Mouse (Mus musculus): ENCODE measurements around the gene Fndc11. TPM values are rescaled to one million over a fixed set of nuclear protein-coding genes. Genes with fewer than 3 reads are reported as not detected.
"Not testable (repeated sequence)": the region's sequence is repeated elsewhere in the genome, so short reads cannot be mapped to it uniquely, and the experiment has no call there.

The Fndc11 gene
- polyA plus RNA-seq, 1 experiment from 2014 or later: 0.59 TPM

DNA sequence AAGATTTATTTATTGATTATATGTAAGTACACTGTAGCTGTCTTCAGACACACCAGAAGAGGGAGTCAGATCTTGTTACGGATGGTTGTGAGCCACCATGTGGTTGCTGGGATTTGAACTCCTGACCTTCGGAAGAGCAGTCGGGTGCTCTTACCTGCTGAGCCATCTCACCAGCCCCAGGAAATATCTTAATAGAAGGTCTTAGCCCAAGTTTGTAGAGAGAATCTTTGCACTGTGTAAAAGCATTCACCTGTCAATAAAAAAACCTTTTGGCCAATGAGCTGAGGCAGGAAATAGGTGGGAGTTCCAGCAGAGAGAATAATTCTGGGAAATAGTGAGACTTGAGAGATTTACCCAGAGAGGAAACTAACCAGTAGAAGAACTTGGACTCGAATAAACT is 28.4 kb upstream of the Fndc11 start:
- H3K9ac ChIP-seq (replicated peaks; ENCODE audit: low read length); ATAC-seq (ENCODE audit: low FRiP score, low TSS enrichment); H3K4me2 ChIP-seq (replicated peaks; ENCODE audit: low read depth, low read length); H3K4me1 ChIP-seq (ENCODE audit: insufficient read depth, low read length); H3K4me3 ChIP-seq (ENCODE audit: low read length); H3K9me3 ChIP-seq (ENCODE audit: low read length); H3K27me3 ChIP-seq (ENCODE audit: insufficient read depth, low read length); H3K27ac ChIP-seq (ENCODE audit: low read length); H3K36me3 ChIP-seq (ENCODE audit: insufficient read depth, low read length): not testable (repeated sequence)
- 74% methylated on average over 3 of the region's 4 CpGs for WGBS

DNA sequence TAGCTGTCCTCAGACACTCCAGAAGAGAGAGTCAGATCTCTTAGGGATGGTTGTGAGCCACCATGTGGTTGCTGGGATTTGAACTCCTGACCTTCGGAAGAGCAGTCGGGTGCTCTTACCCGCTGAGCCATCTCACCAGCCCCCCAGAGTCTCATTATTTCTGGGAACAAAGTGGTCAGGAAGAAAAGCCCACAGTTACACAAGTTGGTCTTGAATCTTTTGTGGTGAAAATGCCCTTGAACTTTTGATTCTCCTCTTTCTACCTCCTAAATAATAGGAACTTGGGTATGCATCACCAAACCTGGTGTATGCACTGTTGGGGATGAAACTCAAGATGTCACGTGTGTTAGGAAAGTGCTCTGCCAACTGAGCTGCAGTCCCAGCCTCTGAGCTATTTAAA is 27.9 kb upstream of the Fndc11 start:
- Histone ChIP-seq H3K9ac (replicated peaks; ENCODE audit: low read length) (no peak overlapping the region), H3K9me3 (ENCODE audit: low read length) (no peaks in the 10 kb centered on the region), H3K4me2 (replicated peaks; ENCODE audit: low read depth, low read length) (no peak overlapping the region), H3K36me3 (ENCODE audit: insufficient read depth, low read length) (peaks cover 6% of the 10 kb centered on the region; the same call in 1 of the 2 replicates), H3K4me1 (ENCODE audit: insufficient read depth, low read length) (peaks cover 7% of the 10 kb centered on the region), H3K27ac (ENCODE audit: low read length) (no peak overlapping the region), H3K4me3 (ENCODE audit: low read length) (no peak overlapping the region), H3K27me3 (ENCODE audit: insufficient read depth, low read length) (no peaks in the 10 kb centered on the region)
- no peak for ATAC-seq (ENCODE audit: low FRiP score, low TSS enrichment)
- 70% methylated on average over 4 of the region's 4 CpGs for WGBS

DNA sequence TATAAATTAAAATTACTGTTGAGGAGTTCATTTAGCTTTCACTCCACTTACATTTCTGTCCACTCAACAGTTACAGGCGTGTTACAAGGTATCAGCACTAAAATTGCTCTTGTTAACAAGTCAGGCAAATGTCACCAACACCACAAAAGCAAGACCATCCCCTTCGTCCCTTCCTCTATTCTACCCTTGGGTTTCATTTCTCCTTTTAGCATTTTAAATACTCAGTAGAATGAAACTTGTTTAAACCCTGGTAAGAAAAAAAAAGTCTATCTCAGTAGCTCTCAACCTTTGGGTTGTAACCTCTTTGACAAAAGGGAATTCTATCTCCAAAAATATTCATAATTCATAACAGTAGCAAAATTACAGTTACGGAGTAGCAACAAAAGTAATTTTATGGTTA is 26.8 kb upstream of the Fndc11 start:
- H3K4me1 ChIP-seq (ENCODE audit: insufficient read depth, low read length): peaks cover 7% of the 10 kb centered on the region
- H3K9me3 ChIP-seq (ENCODE audit: low read length): no peaks in the 10 kb centered on the region
- no peak for ATAC-seq (ENCODE audit: low FRiP score, low TSS enrichment)
- H3K36me3 ChIP-seq (ENCODE audit: insufficient read depth, low read length): peaks cover 6% of the 10 kb centered on the region; the same call in 1 of the 2 replicates
- 81% methylated on average over 3 of the region's 3 CpGs for WGBS
- H3K4me2 ChIP-seq (replicated peaks; ENCODE audit: low read depth, low read length): no peak overlapping the region
- no peak overlapping the region for H3K4me3 ChIP-seq (ENCODE audit: low read length)
- H3K9ac ChIP-seq (replicated peaks; ENCODE audit: low read length): no peak overlapping the region
- no peaks in the 10 kb centered on the region for H3K27me3 ChIP-seq (ENCODE audit: insufficient read depth, low read length)
- no peak overlapping the region for H3K27ac ChIP-seq (ENCODE audit: low read length)

DNA sequence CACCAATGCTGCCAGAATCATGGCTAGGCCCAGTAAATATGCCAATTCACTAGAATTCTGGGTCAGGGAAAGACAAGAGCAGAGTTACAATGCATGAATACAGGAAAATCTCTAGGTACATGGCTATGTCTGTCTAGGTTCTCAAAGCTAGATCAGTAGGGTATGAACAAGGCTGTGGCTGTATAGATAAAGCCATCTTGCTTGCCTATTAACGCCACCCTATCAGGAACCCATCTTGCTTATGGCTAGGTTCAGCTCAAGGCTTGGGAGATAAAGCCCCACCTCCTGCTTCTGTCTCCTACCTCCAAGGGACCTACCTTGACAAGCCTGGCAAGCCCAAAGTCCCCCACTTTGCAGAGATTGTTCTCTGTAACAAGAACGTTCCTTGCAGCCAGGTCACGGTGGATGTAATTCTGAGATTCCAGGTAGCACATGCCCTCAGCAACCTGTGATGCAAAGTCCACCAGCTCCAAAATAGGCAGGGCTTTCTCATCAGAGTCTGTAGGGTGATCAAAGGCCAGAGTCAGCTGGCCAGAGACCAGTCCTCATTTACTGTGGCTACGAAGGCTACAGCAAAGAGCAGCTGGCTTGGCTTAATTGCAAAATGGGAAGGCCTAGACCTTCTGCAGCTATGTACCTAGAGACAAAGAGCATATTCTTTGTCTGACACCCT is 23.0 kb upstream of the Fndc11 start:
- WGBS: 95% methylated on average over 4 of the region's 4 CpGs
- Histone ChIP-seq H3K27me3 (ENCODE audit: insufficient read depth, low read length) (no peaks in the 10 kb centered on the region), H3K36me3 (ENCODE audit: insufficient read depth, low read length) (no peaks in the 10 kb centered on the region), H3K9ac (replicated peaks; ENCODE audit: low read length) (no peak overlapping the region), H3K4me2 (replicated peaks; ENCODE audit: low read depth, low read length) (no peak overlapping the region), H3K9me3 (ENCODE audit: low read length) (no peaks in the 10 kb centered on the region), H3K4me1 (ENCODE audit: insufficient read depth, low read length) (no peaks in the 10 kb centered on the region), H3K27ac (ENCODE audit: low read length) (no peak overlapping the region), H3K4me3 (ENCODE audit: low read length) (no peak overlapping the region)
- ATAC-seq (ENCODE audit: low FRiP score, low TSS enrichment): no peak

DNA sequence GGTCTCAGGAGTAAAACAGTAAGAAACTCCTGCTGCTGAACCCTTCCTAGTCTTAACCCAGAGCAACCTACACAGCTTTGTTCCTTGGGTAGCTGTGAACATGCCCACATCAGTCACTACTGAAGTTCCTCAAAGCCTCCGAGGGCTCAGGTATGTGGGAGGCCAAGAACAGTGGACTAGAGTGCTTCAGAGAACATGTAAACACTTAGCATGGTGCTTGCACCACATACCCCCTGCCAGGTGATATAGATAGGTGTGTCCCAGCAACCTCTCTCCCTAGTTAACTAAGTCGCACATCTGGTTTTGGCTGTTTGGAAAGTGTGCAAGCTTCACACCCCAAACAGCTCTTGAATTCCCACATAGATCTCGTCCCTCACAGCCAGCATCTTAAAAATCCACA is 18.2 kb upstream of the Fndc11 start:
- Histone ChIP-seq H3K27ac (ENCODE audit: low read length) (no peak overlapping the region), H3K4me2 (replicated peaks; ENCODE audit: low read depth, low read length) (no peak overlapping the region), H3K9ac (replicated peaks; ENCODE audit: low read length) (no peak overlapping the region), H3K36me3 (ENCODE audit: insufficient read depth, low read length) (no peaks in the 10 kb centered on the region), H3K9me3 (ENCODE audit: low read length) (no peaks in the 10 kb centered on the region), H3K27me3 (ENCODE audit: insufficient read depth, low read length) (no peaks in the 10 kb centered on the region), H3K4me3 (ENCODE audit: low read length) (no peak overlapping the region), H3K4me1 (ENCODE audit: insufficient read depth, low read length) (no peaks in the 10 kb centered on the region)
- WGBS: 64% methylated on average over 3 of the region's 3 CpGs
- ATAC-seq (ENCODE audit: low FRiP score, low TSS enrichment): no peak

DNA sequence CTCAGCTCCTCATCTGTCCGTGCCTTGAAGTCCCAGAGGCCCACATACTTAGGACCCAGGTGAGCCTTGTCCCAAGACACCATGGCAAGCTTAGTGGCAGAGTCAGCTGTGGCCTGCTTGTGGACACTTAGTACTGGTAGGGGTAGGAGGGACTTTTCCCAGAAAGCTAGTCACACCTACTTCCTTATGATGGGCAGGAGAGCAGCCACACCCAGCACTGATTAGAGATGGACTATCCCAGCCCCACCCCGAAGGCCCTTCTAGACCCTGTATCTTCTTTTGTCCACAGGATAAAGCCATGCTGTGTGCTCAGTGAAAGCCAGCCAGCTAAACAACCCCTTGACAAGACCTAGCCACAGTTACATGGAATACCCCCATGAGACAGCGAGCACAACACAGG is 17.4 kb upstream of the Fndc11 start, which contains the start of gene Ptk6:
Gene Ptk6 (minus strand): TSS at position 368 of the 400 bp plus-strand sequence.
- Histone ChIP-seq H3K4me3 (ENCODE audit: low read length) (no peak within 1 kb of the TSS), H3K9me3 (ENCODE audit: low read length) (no peaks in the 10 kb centered on the region), H3K27me3 (ENCODE audit: insufficient read depth, low read length) (no peaks in the 10 kb centered on the region), H3K4me2 (replicated peaks; ENCODE audit: low read depth, low read length) (no peak within 1 kb of the TSS), H3K27ac (ENCODE audit: low read length) (no peak within 1 kb of the TSS), H3K4me1 (ENCODE audit: insufficient read depth, low read length) (no peaks in the 10 kb centered on the region), H3K36me3 (ENCODE audit: insufficient read depth, low read length) (no peaks in the 10 kb centered on the region), H3K9ac (replicated peaks; ENCODE audit: low read length) (no peak within 1 kb of the TSS)
- no peak for ATAC-seq (ENCODE audit: low FRiP score, low TSS enrichment)
- WGBS: 88% methylated on average over 3 of the region's 3 CpGs

DNA sequence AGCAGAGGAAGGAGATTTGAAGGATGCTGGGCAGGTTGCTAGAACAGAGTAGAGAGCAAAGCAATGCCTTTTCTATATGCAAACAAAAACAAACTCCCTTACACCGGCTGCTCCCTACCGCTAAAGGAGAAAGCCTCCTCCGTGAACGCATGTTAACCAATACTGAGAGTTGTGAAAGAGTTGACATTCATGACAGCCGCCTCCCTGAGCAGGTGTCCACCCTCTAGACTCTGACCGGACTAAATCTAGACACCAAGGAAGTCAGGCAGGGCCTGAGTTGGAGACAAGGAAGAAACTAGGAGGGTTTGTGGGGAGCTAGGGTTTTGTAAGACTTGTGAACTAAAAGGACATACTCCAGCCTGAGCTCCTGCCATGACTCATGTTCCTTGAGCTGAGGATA is 16.9 kb upstream of the Fndc11 start:
- 63% methylated on average over 6 of the region's 6 CpGs for WGBS
- H3K4me3 ChIP-seq (ENCODE audit: low read length): no peak overlapping the region
- no peaks in the 10 kb centered on the region for H3K27me3 ChIP-seq (ENCODE audit: insufficient read depth, low read length)
- H3K9ac ChIP-seq (replicated peaks; ENCODE audit: low read length): no peak overlapping the region
- H3K4me1 ChIP-seq (ENCODE audit: insufficient read depth, low read length): no peaks in the 10 kb centered on the region
- H3K9me3 ChIP-seq (ENCODE audit: low read length): no peaks in the 10 kb centered on the region
- ATAC-seq (ENCODE audit: low FRiP score, low TSS enrichment): no peak
- H3K36me3 ChIP-seq (ENCODE audit: insufficient read depth, low read length): no peaks in the 10 kb centered on the region
- H3K4me2 ChIP-seq (replicated peaks; ENCODE audit: low read depth, low read length): no peak overlapping the region
- no peak overlapping the region for H3K27ac ChIP-seq (ENCODE audit: low read length)

DNA sequence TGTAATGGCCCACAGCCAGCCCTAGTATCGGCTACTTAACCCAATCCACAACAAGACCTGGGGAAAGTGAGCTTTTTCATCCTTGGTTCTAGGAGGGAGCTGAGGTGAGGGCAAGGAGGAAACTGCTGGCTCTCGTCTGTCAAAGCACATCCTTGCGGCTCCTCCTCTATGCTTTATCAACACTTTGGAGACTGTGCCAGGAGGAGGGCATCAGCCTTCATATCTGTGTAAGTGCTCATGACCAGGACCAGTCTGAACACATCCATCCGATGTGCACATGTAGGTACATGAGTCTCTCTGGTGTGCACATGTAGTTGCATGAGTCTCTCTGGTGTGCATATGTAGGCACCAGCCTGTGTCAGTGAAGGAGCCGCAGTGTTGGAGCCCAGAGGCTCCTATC is 14.1 kb upstream of the Fndc11 start:
- H3K4me1 ChIP-seq (ENCODE audit: insufficient read depth, low read length): no peaks in the 10 kb centered on the region
- no peak overlapping the region for H3K27ac ChIP-seq (ENCODE audit: low read length)
- H3K4me3 ChIP-seq (ENCODE audit: low read length): no peak overlapping the region
- no peak overlapping the region for H3K4me2 ChIP-seq (replicated peaks; ENCODE audit: low read depth, low read length)
- no peak for ATAC-seq (ENCODE audit: low FRiP score, low TSS enrichment)
- no peaks in the 10 kb centered on the region for H3K27me3 ChIP-seq (ENCODE audit: insufficient read depth, low read length)
- H3K9me3 ChIP-seq (ENCODE audit: low read length): no peaks in the 10 kb centered on the region
- H3K9ac ChIP-seq (replicated peaks; ENCODE audit: low read length): no peak overlapping the region
- H3K36me3 ChIP-seq (ENCODE audit: insufficient read depth, low read length): no peaks in the 10 kb centered on the region
- WGBS: 79% methylated on average over 5 of the region's 5 CpGs

DNA sequence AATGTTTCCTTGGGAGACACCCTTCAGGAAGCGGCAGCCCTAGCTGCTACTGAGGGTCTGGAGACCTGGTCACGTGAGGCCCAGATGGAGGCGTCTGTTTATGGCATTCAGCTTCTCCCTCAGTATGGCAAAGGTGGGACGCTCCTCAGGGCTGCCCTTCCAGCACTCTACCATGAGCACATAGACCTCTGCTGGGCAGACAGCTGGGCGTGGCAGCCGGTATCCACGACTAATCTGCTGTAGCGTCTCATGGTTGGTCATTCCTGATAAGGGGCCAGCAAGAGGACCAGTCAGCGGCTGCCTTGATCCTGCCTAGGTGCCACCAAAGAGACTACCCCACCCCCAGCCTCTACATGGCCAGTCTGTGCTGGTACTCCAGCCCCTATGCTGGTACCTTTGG is 13.7 kb upstream of the Fndc11 start:
- H3K4me3 ChIP-seq (ENCODE audit: low read length): no peak overlapping the region
- H3K9me3 ChIP-seq (ENCODE audit: low read length): no peaks in the 10 kb centered on the region
- WGBS: 76% methylated on average over 9 of the region's 9 CpGs
- no peak overlapping the region for H3K27ac ChIP-seq (ENCODE audit: low read length)
- no peak for ATAC-seq (ENCODE audit: low FRiP score, low TSS enrichment)
- H3K4me1 ChIP-seq (ENCODE audit: insufficient read depth, low read length): no peaks in the 10 kb centered on the region
- H3K4me2 ChIP-seq (replicated peaks; ENCODE audit: low read depth, low read length): no peak overlapping the region
- H3K27me3 ChIP-seq (ENCODE audit: insufficient read depth, low read length): 0 out of 2 replicates have a peak, but pooled peaks cover 3% of the 10 kb centered on the region
- H3K36me3 ChIP-seq (ENCODE audit: insufficient read depth, low read length): no peaks in the 10 kb centered on the region
- no peak overlapping the region for H3K9ac ChIP-seq (replicated peaks; ENCODE audit: low read length)

DNA sequence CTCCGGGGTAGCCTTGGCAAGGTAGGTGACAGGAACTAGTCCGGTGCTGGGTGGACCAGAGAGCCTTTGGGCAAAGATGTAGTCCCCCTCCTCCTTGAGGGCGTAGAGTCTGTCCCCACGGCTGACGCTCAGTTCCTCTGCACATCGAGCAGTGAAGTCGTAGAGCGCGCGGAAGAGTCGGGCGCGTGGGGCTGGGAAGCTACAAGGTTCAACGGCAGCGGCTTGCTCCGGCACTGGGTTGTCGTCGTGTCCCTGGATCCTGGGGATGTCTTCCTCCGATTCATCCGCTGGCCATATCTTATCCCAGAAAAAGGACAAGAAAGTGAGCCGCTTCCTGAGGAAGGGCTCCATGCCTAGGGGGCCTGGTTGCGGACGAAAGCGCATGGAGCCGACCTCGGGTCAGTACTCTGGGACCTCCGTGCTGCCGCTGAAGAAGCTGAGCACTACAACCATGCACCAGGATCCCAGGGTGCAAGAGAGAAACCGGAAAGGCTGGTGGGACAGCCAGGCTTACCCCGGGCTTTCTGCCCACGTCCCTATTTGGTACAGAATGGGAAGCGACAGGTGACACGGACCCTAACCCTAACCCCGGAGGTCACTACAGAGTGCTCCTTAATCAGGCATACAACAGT is 7.3 kb upstream of the Fndc11 start:
- H3K9me3 ChIP-seq (ENCODE audit: low read length): no peaks in the 10 kb centered on the region
- peak overlapping the region; percentile 69 for H3K4me2 ChIP-seq (replicated peaks; ENCODE audit: low read depth, low read length)
- WGBS: 2% methylated on average over 34 of the region's 34 CpGs
- H3K36me3 ChIP-seq (ENCODE audit: insufficient read depth, low read length): no peaks in the 10 kb centered on the region
- peak overlapping the region; percentile 46 for H3K9ac ChIP-seq (replicated peaks; ENCODE audit: low read length)
- no peak overlapping the region for H3K27ac ChIP-seq (ENCODE audit: low read length)
- H3K4me1 ChIP-seq (ENCODE audit: insufficient read depth, low read length): peaks cover 11% of the 10 kb centered on the region; the same call in 1 of the 2 replicates
- peaks cover 32% of the 10 kb centered on the region for H3K27me3 ChIP-seq (ENCODE audit: insufficient read depth, low read length)
- peak overlapping the region; percentile 46 for H3K4me3 ChIP-seq (ENCODE audit: low read length)
- 0 out of 2 replicates have a peak, but pooled peaks have one; percentile 47 for ATAC-seq (ENCODE audit: low FRiP score, low TSS enrichment)
